Mouse (Mus musculus): ENCODE measurements at regions not wholly inside any gene's neighbourhood (a gene's known extent, or its start where the extent isn't known, plus 50 kb on each side); places are given as distances from the start of the nearest gene placed in this dataset.
A peak's percentile ranks its signal among the peaks of the same experiment; 100 is the strongest.

DNA sequence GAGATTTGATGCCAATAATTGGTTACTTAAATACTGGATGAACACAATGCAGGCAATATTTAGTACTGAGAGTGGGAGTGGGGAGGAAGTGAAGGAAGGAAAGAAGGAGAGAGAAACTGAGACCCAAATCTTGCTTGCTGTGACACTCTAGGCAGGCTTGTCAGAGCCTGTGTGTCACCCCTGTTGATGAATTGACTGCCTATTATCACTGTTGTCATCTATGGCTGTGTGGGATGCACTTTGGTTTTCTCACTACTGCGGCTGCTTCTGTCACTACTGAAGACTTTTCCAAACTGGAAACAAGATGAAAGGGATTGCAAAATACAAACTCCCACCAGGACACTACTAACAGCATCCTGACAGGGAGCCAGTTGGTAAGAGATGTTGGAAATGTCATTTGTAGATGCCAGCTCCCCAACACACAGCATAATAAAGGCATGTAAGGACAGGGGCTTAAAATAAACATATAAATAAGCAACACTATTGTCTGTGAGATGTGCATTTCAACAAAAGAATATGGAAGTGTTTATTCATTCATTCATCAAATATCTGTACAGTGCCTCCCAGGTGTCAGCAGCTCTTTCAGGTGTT is 207.0 kb upstream of the Ufl1 start:
- no peak for DNase-seq (ENCODE audit: low spot score in 2 of 2)

DNA sequence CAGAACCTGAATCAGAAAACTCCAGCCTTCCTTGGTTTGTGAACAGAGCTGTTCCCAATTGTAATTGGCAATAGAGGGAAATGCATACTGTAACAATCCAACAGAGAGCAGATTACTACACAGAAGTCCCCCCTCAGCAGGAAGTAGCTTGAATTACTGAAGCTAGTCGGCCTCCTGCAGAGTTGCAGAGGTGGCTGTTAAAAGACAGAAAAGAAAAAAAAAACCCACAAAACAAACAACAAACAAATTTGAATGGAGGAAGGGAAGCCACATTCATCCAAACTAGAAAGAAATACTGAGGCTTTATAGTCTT is 202.0 kb upstream of the Ufl1 start:
- no peak for DNase-seq (ENCODE audit: low spot score in 2 of 2)

DNA sequence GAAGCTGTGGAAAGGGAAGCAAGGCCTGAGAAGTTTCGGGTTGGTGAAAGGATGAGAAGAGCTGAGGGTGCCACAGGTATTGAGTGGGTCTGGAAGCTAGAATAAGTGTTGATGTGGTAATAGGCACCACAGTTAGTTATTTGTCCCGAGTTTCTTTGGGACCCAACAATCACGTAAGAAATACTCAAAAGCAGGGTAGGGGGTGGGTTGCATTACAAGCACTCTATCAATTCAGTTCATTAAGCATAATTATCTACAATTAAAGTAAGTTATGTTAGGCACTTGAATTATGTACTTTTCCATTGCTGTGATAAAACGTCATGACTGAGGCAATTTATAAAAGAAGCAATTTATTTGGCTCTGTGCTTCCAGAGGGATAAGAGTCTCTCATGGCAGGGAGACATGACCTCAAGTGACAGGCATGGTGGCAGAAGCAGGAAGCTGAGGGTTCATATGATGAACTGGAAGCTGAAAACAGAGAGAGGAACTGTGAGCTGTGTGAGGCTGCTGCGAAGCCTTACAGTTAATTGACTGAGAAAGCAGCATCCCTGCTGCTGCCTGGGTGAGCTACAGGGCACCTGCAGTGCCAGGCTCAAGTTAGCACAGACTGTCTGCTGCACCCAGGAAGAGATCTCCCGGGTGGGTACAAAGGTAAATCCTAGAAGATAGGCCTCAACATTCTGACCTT is 201.5 kb upstream of the Ufl1 start:
- no peak for DNase-seq (ENCODE audit: low spot score in 2 of 2)

DNA sequence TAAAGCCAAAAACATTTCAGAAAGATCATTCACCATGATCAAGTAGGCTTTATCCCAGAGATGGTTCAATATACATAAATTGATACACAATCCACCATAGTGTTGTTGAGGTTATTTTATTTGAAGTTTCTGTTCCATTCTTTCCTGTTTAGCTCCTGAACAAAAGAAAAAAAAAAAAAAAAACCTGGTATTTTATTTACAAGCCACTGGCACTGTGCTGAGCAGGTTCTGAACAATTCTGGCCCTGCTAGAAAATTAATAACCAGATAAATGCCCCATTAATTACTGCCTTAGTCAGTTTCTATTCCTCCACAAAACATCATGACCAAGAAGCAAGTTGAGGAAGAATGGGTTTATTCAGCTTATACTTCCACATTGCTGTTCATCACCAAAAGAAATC is 191.4 kb upstream of the Ufl1 start:
- DNase-seq (ENCODE audit: low spot score in 2 of 2) = no peak

DNA sequence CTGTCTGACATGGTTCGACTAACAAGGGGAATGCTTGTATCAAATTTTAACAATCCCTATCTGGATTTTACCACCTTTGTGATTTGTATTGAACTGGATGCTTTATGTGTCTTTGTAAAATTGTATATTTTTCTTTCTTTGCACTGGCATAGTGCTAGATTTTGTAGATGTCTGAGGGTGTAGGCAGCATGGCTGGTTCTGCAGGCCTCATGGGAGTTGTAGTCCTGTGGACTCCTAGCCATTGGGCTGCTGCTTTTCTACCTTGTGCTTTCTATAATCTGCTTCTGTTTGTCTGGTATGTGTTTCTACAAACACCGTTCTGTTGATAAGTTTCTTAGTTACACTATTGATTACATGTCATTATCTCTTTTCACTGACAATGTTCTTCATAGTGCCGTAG is 184.9 kb upstream of the Ufl1 start:
- DNase-seq (ENCODE audit: low spot score in 2 of 2) = no peak

DNA sequence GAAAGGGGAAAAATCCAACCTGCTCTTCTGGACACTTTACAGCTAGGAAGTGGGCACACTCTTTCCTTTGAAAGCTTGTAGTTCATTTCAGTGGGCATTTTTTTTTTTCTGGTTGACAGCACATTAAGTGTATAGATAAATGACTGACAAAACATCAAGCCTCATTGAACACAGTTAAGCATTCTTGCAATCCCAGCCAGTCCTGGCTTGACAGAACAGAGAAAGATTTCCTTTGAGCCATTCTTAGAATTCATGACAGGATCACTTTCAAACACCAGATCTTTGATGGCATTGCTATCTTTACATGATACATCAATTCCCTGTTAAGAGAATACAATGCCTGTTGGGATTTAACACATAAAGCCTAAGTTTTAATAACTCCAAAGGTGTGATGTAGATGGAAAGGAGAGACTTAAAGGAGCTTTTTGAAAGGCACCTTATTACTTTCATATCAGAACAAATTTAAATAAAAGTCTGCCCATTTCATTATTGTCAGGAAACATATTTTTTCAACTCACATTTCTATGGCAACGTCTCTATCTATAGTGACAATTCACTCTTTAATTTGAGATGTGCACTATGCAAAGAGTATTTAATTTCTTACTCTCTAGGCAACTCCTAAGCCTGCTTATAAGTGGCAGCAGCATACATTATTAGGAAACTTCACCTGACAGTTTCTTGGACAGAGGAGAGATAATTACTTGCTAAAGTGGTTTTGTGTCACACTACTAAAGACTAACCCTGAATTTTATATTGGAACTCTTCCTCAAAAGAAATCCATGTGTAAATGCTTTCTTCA is 183.4 kb upstream of the Ufl1 start:
- no peak for DNase-seq (ENCODE audit: low spot score in 2 of 2)

DNA sequence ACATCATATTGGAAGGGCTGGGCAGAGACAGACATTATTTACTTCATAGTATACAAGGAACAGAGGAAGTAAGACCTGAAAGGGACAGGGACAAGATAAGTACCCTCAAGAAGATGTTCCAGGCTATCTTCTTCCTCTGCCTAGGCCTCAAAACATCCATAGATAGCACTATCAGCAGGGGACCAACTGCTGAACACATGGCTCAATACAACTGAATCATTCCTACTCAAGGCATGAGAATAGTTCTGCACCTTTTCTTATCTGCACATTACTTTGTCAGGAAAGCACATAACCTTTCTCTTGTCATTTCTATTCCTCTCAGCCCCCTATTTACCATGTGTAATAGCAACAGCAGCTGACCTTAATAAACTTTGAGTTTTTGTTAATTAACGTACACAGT is 182.4 kb upstream of the Ufl1 start:
- DNase-seq (ENCODE audit: low spot score in 2 of 2) = no peak

DNA sequence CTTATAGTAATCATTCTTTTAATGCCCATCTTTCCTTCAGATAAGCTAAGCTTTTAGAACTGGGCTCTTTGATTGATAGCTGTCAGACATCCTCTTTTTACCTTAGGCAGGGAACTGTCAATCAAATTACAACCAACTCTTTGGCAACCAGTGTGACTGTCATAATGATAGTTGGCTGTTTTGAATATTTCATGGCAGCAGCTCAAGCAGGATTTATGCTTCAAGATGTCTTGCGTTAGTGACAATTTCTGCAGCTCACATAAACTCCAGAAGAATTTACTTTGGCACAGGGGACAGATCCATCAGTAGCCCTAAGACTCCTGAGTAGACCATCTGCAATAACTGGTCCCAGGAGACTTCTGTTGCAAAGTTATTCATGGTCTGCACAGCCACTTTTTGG is 178.5 kb upstream of the Ufl1 start:
- DNase-seq (ENCODE audit: low spot score in 2 of 2) = no peak

DNA sequence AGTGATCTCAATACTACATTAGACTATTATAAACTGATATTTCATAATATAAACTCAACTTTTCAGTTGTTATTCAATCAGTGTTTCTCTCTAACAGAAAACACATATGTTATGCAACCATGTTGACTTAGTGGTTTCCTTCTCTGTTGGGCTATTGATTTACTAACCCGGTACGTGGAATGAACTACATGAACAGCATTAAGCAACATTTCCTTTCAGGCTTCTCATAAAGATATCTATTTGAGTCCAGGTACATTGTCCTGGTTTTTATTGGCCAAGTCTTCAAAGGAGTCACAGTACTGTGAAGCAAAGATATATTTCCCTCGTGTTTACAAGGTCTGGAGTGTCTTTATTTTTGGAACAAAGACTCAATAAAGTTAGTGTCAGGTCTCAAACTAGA is 173.1 kb upstream of the Ufl1 start:
- DNase-seq (ENCODE audit: low spot score in 2 of 2) = no peak

DNA sequence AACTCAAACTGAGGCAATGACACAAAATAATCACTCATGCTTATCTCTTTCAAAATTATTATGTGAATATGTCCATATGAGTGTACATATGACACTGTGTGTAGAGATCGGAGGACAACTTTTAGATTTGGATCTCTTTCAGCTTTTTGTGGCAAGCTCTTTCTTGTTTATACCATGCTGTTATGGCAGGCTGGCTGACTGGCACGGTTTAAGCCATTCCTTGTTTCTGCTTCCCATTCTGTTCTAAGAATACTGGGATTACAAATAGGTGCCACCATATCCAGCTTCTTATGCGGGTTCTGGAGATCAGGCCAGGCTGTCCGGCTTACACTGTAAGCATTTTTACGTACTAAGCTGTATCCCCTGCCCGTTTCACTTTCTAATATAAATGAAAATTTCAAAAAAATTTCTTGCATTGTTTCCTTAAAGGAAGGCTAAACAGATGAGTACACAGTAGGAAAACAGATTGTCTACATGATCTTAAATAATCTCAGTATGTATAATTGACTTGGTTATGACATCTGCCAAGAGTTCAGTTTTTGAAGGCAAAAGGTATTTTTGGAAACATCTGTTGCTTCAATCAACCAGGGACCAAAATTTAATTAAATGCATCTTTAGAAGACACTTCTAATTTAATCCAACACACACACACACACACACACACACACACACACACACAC is 171.6 kb upstream of the Ufl1 start:
- no peak for DNase-seq (ENCODE audit: low spot score in 2 of 2)

DNA sequence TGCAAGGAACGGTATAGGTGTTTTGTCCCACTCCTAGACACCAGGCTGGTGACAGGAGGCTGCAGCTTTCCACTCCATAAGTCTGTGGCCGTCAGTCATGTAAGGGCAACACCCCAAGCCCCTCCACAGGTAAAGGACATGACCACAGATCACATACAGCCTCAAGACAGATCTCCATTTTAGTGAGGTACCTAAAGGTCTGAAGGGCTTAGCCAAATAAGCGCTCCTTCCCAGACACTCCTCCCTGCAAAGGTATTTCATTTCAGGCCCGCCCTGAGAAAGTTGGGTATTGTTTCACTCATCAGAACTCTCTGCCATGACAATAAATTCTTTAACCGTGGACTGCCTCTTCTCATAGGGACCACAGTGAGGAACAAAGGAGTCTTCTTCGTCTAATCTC is 170.2 kb upstream of the Ufl1 start:
- no peak for DNase-seq (ENCODE audit: low spot score in 2 of 2)

DNA sequence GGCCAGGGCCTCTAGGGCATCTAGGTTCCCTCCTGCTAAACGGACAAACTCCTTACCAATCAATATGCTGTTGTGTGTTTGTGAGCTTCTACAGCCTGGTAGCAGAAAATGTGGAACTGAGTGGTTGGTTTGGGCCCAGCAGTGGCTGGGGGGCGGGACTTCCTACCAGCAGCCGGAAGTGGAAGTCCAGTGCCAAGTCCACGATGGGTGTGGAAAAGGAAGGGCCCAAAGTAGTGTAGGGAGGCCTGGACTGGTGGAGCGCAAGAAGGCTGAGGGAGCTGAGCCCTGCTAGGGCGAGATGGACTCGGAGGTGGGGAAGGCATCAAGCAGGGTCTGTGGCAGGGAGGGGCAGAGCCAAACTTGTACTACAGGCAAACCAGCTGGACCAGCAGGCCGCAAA is 150.6 kb upstream of the Ufl1 start:
- DNase-seq (ENCODE audit: low spot score in 2 of 2) = no peak

DNA sequence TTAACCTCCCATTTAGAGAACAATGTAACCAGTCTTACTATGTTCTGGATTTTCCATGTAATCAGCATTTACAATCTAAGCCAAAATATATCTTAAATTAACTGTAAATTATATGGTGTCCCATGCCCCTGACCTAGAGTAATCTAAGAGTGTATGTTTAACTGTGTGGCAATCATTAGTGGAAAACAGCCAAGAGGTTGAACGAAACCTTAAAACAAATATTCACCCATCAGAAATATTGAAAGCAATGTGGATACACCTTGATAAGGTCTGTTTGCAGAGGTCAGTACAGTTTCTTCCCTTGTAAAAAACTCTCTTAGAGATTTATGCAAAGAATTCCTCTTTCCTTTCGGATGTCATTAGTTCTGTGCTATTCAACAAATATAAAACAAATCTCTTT is 134.7 kb upstream of the Ufl1 start:
- DNase-seq (ENCODE audit: low spot score in 2 of 2) = no peak

DNA sequence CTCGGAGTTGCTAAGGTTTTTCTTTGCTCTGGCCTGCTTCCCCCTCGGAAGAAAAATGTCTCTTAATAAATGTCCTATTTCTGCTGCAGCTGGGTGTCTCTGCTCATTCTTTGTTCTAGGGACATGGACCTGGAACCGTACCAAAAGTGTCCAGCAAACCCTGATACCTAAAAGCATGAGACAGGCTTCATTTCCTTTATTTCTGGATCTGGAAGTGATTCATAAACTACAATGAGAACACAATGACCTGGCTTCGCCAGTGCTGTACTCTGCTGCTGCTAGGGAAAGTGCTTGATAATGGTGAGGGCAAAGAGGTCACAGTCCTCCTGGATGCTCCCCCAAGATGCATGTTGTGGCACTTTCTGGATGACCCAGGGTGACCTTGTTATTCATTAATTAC is 128.8 kb upstream of the Ufl1 start:
- DNase-seq (ENCODE audit: low spot score in 2 of 2) = no peak

DNA sequence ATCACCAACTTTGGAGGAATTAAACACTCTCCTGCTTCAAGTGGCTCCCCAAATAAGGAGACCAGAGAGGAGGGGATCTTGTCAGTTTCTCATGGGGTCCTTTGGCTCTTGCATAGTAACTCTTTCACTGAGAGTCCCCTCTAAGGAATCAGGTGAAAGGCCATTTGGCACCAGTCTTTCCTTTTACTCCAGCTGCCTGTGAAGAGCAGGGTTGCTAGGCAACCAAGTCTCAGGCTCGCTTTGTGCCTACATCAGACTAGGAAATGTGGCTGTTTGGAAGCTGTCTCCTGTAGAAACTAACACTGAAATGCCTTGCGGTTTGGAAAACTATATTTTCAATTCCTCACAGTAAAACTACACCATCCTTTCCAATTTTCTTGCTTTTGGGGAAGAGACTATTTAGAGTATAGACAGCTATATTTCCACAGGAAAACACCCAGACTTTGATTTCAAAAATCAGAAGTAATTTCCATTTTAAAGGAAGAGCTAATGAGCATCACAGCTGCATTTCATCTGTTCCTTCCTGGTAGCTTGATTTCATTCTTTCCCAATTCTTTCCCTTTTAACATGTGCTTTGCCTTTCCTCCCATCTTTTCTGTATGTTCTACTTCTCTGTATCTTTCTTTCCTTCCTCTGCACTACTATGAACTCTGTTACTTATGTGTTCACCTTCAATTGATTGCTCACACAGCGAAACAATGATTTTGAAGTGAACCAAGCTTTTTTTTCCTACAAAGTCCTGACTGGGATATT is 127.3 kb upstream of the Ufl1 start:
- peak; percentile 37 to 70 for DNase-seq (ENCODE audit: low spot score in 2 of 2)

DNA sequence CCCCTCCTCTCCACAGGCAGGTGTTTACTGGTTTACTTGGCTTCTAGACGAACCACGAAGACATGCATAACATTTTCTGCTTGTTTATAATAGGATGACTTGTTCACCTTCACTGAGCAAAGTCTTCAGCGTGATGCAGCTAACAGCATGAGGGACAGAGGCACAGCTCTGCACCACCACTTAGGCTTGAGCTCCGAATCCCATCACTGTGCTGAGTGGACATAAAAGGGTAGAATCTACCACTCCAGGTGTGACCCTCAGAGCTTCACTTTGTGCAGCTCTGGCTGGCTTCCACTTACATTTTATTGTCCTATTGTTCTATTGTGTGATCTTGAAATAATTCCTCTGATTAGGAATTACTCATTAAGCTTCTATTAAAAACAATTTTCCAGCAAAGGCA is 126.2 kb upstream of the Ufl1 start:
- no peak for DNase-seq (ENCODE audit: low spot score in 2 of 2)

DNA sequence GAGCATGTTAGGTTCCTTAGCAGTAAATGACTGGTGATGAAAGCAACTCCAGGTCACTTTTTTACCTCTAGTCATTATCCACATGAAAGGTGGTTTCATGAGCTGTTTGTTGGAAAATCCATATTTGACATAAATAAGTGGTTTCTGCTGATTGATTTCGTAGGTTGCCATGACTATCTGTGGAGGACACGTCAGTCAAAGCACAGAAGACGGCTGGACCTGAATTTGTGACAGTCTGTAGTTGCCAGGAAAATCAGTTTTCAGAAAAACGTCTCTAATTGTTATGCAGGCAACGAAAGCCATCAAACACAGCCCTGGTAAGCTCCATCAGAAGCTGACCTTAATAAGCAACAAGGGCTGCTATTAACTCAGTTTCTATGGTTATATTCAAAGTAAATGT is 107.9 kb upstream of the Ufl1 start:
- peak in 1 of 2 experiments; percentile 10 for DNase-seq (ENCODE audit: low spot score in 2 of 2)

DNA sequence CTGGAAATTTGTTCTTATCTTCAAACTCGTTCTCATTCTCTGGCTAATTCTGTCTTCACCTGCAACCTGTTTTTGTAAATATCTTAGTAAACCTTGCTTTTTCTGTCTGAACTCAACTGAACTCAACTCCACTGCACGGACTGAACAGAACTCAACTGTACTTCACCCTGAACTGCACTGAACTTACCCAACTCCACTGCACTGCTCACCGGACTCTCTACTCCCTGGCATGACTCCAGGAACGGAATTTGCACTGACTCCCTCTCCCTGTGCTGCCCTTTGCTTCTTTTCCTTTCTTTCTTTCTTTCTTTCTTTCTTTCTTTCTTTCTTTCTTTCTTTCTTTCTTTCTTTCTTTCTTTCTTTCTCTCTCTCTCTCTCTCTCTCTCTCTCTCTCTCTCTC is 90.4 kb upstream of the Ufl1 start:
- no peak for DNase-seq (ENCODE audit: low spot score in 2 of 2)

DNA sequence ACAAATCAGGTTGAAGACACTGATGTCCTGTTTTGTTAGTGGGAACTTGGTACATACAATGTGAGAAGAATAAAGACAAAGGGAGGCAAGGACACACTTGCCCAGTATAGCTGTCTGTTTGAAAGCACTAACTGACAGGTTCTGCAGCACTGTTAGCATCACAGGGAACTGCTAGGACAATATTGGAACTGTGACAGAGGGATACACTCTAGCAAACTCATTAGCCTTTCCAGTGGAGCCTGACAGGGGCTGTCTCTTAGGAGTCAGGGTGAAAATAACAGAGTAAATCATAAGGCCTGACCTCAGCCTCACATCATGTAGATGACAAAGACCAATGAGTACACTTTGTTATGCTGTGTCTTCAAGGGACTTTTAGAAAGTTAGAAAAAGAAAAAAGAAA is 82.8 kb upstream of the Ufl1 start:
- no peak for DNase-seq (ENCODE audit: low spot score in 2 of 2)

DNA sequence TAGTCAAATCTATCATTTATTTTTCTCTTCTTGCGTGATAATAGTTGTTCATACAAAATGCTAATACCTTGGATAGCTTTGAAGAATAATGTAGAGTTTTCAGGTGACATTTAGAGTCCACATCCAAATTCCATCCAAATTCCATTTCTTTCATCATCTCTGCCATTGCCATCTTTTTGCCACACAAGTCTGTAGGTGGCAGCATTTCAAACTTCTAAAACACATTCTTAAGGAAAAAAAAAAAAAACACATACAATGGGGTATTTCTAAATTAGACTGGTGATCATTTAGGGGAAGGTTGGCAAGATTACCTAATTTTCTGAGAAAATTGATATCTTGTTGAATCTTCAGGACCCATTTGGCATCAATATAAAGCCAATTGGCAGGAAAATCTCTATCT is 56.0 kb upstream of the Ufl1 start:
- DNase-seq (ENCODE audit: low spot score in 2 of 2) = no peak
